Mouse (Mus musculus) layer of hippocampus, adult 8-10 months (tissue): ENCODE measurements around the gene Ripor2. TPM values are rescaled to one million over a fixed set of nuclear protein-coding genes. Genes with fewer than 3 reads are reported as not detected.
A peak's percentile ranks its signal among the peaks of the same experiment; 100 is the strongest.

Experiments
- DNase-seq, 2 experiments: peaks; one replicate each; pipeline ENCODE4 v3.0.0; 2022; ENCODE audit warnings: low spot score in 2 of 2
- total RNA-seq, 4 experiments: library from RNA; stranded (reverse); gene quantifications; 2 replicates each; pipeline ENCODE4 v1.2.4; 2022

Ripor2 gene
- total RNA-seq, 4 experiments from 2014 or later = 69.2 to 92.1 (median 76.4) TPM

GRCm38 (mm10) chr13:24709656-24710396, 127.8 kb downstream of the Ripor2 start:
- no peak for DNase-seq

- DNase-seq = no peak
Observed at GRCm38 (mm10) chr13:24710968-24711367, 129.0 kb downstream of the Ripor2 start.

- no peak for DNase-seq
Observed at GRCm38 (mm10) chr13:24712581-24713130, 130.7 kb downstream of the Ripor2 start.

- peak; percentile 86 to 92 for DNase-seq
Observed at GRCm38 (mm10) chr13:24713434-24714000, 131.5 kb downstream of the Ripor2 start.

- DNase-seq = no peak
Observed at GRCm38 (mm10) chr13:24714360-24714885, 132.4 kb downstream of the Ripor2 start.

- DNase-seq = no peak
Observed at GRCm38 (mm10) chr13:24715601-24716000, 133.6 kb downstream of the Ripor2 start.

- DNase-seq = no peak
Observed at GRCm38 (mm10) chr13:24716441-24716840, 134.5 kb downstream of the Ripor2 start.

GRCm38 (mm10) chr13:24717677-24718076, 135.7 kb downstream of the Ripor2 start:
- DNase-seq = no peak

GRCm38 (mm10) chr13:24721502-24721901, 139.5 kb downstream of the Ripor2 start:
- no peak for DNase-seq

GRCm38 (mm10) chr13:24723699-24724394, 141.9 kb downstream of the Ripor2 start:
- DNase-seq = no peak

- DNase-seq = no peak
Observed at GRCm38 (mm10) chr13:24724395-24724759, 142.4 kb downstream of the Ripor2 start.

- no peak for DNase-seq
Observed at GRCm38 (mm10) chr13:24729128-24729527, 147.1 kb downstream of the Ripor2 start.

- no peak for DNase-seq
Observed at GRCm38 (mm10) chr13:24734502-24734901, 152.5 kb downstream of the Ripor2 start.

GRCm38 (mm10) chr13:24735608-24736131, 153.7 kb downstream of the Ripor2 start:
- no peak for DNase-seq

GRCm38 (mm10) chr13:24741028-24741427, 159.0 kb downstream of the Ripor2 start, which contains the start of gene Armh2:
Gene Armh2, plus strand, starts transcription at chr13:24741232.
- no peak for DNase-seq

- no peak for DNase-seq
Observed at GRCm38 (mm10) chr13:24747823-24748222, 165.8 kb downstream of the Ripor2 start.

GRCm38 (mm10) chr13:24750807-24751206, 168.8 kb downstream of the Ripor2 start:
- no peak for DNase-seq

GRCm38 (mm10) chr13:24751396-24751795, 169.4 kb downstream of the Ripor2 start:
- no peak for DNase-seq

GRCm38 (mm10) chr13:24756756-24757155, 174.8 kb downstream of the Ripor2 start:
- no peak for DNase-seq

GRCm38 (mm10) chr13:24757820-24758564, 176.0 kb downstream of the Ripor2 start:
- no peak for DNase-seq

- no peak for DNase-seq
Observed at GRCm38 (mm10) chr13:24759451-24759850, 177.5 kb downstream of the Ripor2 start.
